Mouse (Mus musculus): ENCODE data around the gene Ccdc3. TPM values are rescaled to one million over a fixed set of nuclear protein-coding genes. Genes with fewer than 3 reads are reported as not detected.

Gene Ccdc3
- polyA plus RNA-seq, 1 experiment from 2014 or later, result 3.4 TPM

DNA sequence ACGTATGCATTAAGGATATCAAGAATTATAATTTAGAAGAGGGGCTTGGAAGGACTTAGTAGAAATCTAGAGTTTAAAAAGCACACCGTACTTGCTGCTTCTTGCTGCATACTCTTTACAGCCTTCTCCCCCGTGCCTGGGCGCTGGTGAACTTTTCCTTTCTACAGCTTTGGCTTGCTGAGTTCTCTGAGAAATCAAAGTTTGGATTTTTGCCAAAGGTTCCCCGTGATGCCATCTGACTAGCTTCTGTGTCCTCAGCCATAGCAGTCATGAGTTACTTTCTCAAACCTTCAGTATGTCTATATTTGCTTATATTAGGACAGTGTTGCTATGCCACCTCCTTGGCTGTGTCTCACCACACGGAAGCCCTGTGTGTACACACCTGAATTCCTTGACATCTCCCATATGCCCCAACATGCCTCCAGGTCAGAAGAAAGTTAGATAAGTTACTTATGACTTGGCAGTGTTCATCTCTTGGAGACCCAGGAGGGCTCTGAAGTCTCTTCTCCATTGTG is 57.2 kb downstream of the Ccdc3 start:
- Histone ChIP-seq H3K36me3 (ENCODE audit: control insufficient read depth, insufficient read depth) (no peaks in the 10 kb centered on the region), H3K4me2 (ENCODE audit: low read depth, low read length) (no peak overlapping the region), H3K4me3 (ENCODE audit: low read depth, low read length) (no peak overlapping the region), H3K4me1 (ENCODE audit: control insufficient read depth, low read depth, low read length) (no peaks in the 10 kb centered on the region), H3K27me3 (ENCODE audit: control insufficient read depth, insufficient read depth, low read depth, low read length) (no peaks in the 10 kb centered on the region), H3K9me3 (replicated peaks; ENCODE audit: control insufficient read depth, low read length) (no peaks in the 10 kb centered on the region), H3K27ac (ENCODE audit: low read length) (no peak overlapping the region), H3K9ac (ENCODE audit: low read depth, low read length) (no peak overlapping the region)
- no peak for ATAC-seq (ENCODE audit: low read depth)
- WGBS (ENCODE audit: insufficient replicate concordance), result 52% methylated on average over 6 of the region's 6 CpGs

GRCm38 (mm10) chr2:5197486-5197885 is 59.9 kb downstream of the Ccdc3 start:
- no peak for ATAC-seq (ENCODE audit: low read depth)
- no peaks in the 10 kb centered on the region for H3K4me1 ChIP-seq (ENCODE audit: control insufficient read depth, low read depth, low read length)
- H3K4me2 ChIP-seq (ENCODE audit: low read depth, low read length), result no peak overlapping the region
- WGBS (ENCODE audit: insufficient replicate concordance), result 71% methylated on average over 4 of the region's 4 CpGs
- H3K9me3 ChIP-seq (replicated peaks; ENCODE audit: control insufficient read depth, low read length), result no peaks in the 10 kb centered on the region
- no peak overlapping the region for H3K9ac ChIP-seq (ENCODE audit: low read depth, low read length)
- H3K27ac ChIP-seq (ENCODE audit: low read length), result no peak overlapping the region
- no peak overlapping the region for H3K4me3 ChIP-seq (ENCODE audit: low read depth, low read length)
- H3K36me3 ChIP-seq (ENCODE audit: control insufficient read depth, insufficient read depth), result no peaks in the 10 kb centered on the region
- no peaks in the 10 kb centered on the region for H3K27me3 ChIP-seq (ENCODE audit: control insufficient read depth, insufficient read depth, low read depth, low read length)

GRCm38 (mm10) chr2:5199289-5199688 is 61.7 kb downstream of the Ccdc3 start:
- no peak overlapping the region for H3K9ac ChIP-seq (ENCODE audit: low read depth, low read length)
- H3K4me2 ChIP-seq (ENCODE audit: low read depth, low read length), result no peak overlapping the region
- H3K4me1 ChIP-seq (ENCODE audit: control insufficient read depth, low read depth, low read length), result no peaks in the 10 kb centered on the region
- no peaks in the 10 kb centered on the region for H3K36me3 ChIP-seq (ENCODE audit: control insufficient read depth, insufficient read depth)
- H3K9me3 ChIP-seq (replicated peaks; ENCODE audit: control insufficient read depth, low read length), result no peaks in the 10 kb centered on the region
- 69% methylated on average over 17 of the region's 17 CpGs for WGBS (ENCODE audit: insufficient replicate concordance)
- H3K27me3 ChIP-seq (ENCODE audit: control insufficient read depth, insufficient read depth, low read depth, low read length), result no peaks in the 10 kb centered on the region
- no peak overlapping the region for H3K27ac ChIP-seq (ENCODE audit: low read length)
- no peak for ATAC-seq (ENCODE audit: low read depth)
- H3K4me3 ChIP-seq (ENCODE audit: low read depth, low read length), result no peak overlapping the region

DNA sequence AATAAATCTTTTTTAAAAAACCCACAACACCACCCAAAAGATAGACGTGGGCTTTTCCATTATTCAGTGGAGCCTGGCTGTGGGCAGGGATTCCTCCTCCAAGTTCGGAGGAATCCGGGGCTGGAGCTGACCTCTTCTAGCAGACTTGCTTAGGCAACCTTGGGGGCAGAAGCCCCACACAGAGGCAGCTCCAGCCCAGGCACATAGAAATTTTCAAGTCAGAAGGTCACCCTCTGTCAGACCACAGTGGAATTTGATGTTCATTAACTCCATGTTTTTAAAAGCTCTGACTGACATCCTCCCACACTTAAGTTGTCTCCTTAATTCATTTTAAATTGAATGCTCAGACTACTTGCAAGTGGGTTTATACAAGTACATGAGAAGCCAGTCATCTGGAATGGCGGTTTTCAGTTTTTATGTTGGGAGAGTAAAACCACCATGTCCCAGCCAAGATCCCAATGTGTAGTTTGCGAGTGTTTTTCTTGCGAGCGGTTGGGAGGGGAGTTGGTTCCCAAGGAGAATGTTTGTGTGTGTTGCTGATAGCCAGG is 63.3 kb downstream of the Ccdc3 start:
- no peak overlapping the region for H3K4me2 ChIP-seq (ENCODE audit: low read depth, low read length)
- H3K9me3 ChIP-seq (replicated peaks; ENCODE audit: control insufficient read depth, low read length), result no peaks in the 10 kb centered on the region
- H3K9ac ChIP-seq (ENCODE audit: low read depth, low read length), result no peak overlapping the region
- H3K36me3 ChIP-seq (ENCODE audit: control insufficient read depth, insufficient read depth), result no peaks in the 10 kb centered on the region
- no peaks in the 10 kb centered on the region for H3K27me3 ChIP-seq (ENCODE audit: control insufficient read depth, insufficient read depth, low read depth, low read length)
- H3K4me3 ChIP-seq (ENCODE audit: low read depth, low read length), result no peak overlapping the region
- ATAC-seq (ENCODE audit: low read depth), result no peak
- no peaks in the 10 kb centered on the region for H3K4me1 ChIP-seq (ENCODE audit: control insufficient read depth, low read depth, low read length)
- WGBS (ENCODE audit: insufficient replicate concordance), result 72% methylated on average over 7 of the region's 7 CpGs
- no peak overlapping the region for H3K27ac ChIP-seq (ENCODE audit: low read length)

DNA sequence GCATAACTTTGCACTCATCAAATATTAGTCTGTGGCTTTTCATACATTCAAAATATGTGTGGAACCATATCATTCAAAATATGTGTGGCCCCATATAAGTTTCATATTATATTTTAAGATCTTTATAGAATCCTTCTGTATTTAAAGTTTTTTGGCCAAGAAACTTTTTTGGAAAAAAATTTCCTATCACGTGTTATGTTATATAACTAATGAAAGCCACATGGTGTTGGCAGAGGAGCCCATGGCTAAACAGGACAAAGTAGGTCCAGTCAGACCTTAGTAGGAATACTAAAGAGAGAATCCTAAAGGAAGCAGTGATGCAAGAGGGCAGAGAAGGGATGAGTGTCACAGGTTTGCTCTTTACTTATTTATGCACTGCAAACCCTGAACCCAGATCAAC is 65.6 kb downstream of the Ccdc3 start:
- H3K27me3 ChIP-seq (ENCODE audit: control insufficient read depth, insufficient read depth, low read depth, low read length), result no peaks in the 10 kb centered on the region
- no peak overlapping the region for H3K4me2 ChIP-seq (ENCODE audit: low read depth, low read length)
- no peak overlapping the region for H3K4me3 ChIP-seq (ENCODE audit: low read depth, low read length)
- no peaks in the 10 kb centered on the region for H3K9me3 ChIP-seq (replicated peaks; ENCODE audit: control insufficient read depth, low read length)
- no peak overlapping the region for H3K9ac ChIP-seq (ENCODE audit: low read depth, low read length)
- no peaks in the 10 kb centered on the region for H3K36me3 ChIP-seq (ENCODE audit: control insufficient read depth, insufficient read depth)
- H3K27ac ChIP-seq (ENCODE audit: low read length), result no peak overlapping the region
- ATAC-seq (ENCODE audit: low read depth), result no peak
- WGBS (ENCODE audit: insufficient replicate concordance), result 57% methylated on average over 1 of the region's 1 CpGs
- no peaks in the 10 kb centered on the region for H3K4me1 ChIP-seq (ENCODE audit: control insufficient read depth, low read depth, low read length)

- Histone ChIP-seq H3K4me3 (ENCODE audit: low read depth, low read length) (no peak overlapping the region), H3K4me1 (ENCODE audit: control insufficient read depth, low read depth, low read length) (no peaks in the 10 kb centered on the region), H3K27ac (ENCODE audit: low read length) (no peak overlapping the region), H3K36me3 (ENCODE audit: control insufficient read depth, insufficient read depth) (no peaks in the 10 kb centered on the region), H3K27me3 (ENCODE audit: control insufficient read depth, insufficient read depth, low read depth, low read length) (no peaks in the 10 kb centered on the region), H3K4me2 (ENCODE audit: low read depth, low read length) (no peak overlapping the region), H3K9me3 (replicated peaks; ENCODE audit: control insufficient read depth, low read length) (no peaks in the 10 kb centered on the region), H3K9ac (ENCODE audit: low read depth, low read length) (no peak overlapping the region)
- WGBS (ENCODE audit: insufficient replicate concordance), result 48% methylated on average over 1 of the region's 1 CpGs
- no peak for ATAC-seq (ENCODE audit: low read depth)
Measured at GRCm38 (mm10) chr2:5204941-5205340, 67.4 kb downstream of the Ccdc3 start.

GRCm38 (mm10) chr2:5206651-5207050 is 69.1 kb downstream of the Ccdc3 start:
- ATAC-seq (ENCODE audit: low read depth), result no peak
- WGBS (ENCODE audit: insufficient replicate concordance), result 54% methylated on average over 3 of the region's 3 CpGs
- Histone ChIP-seq H3K9ac (ENCODE audit: low read depth, low read length) (no peak overlapping the region), H3K4me1 (ENCODE audit: control insufficient read depth, low read depth, low read length) (no peaks in the 10 kb centered on the region), H3K9me3 (replicated peaks; ENCODE audit: control insufficient read depth, low read length) (no peaks in the 10 kb centered on the region), H3K27ac (ENCODE audit: low read length) (no peak overlapping the region), H3K36me3 (ENCODE audit: control insufficient read depth, insufficient read depth) (no peaks in the 10 kb centered on the region), H3K4me2 (ENCODE audit: low read depth, low read length) (no peak overlapping the region), H3K4me3 (ENCODE audit: low read depth, low read length) (no peak overlapping the region), H3K27me3 (ENCODE audit: control insufficient read depth, insufficient read depth, low read depth, low read length) (no peaks in the 10 kb centered on the region)

- H3K27me3 ChIP-seq (ENCODE audit: control insufficient read depth, insufficient read depth, low read depth, low read length), result no peaks in the 10 kb centered on the region
- no peaks in the 10 kb centered on the region for H3K9me3 ChIP-seq (replicated peaks; ENCODE audit: control insufficient read depth, low read length)
- no peak overlapping the region for H3K9ac ChIP-seq (ENCODE audit: low read depth, low read length)
- no peaks in the 10 kb centered on the region for H3K36me3 ChIP-seq (ENCODE audit: control insufficient read depth, insufficient read depth)
- no peaks in the 10 kb centered on the region for H3K4me1 ChIP-seq (ENCODE audit: control insufficient read depth, low read depth, low read length)
- no peak overlapping the region for H3K27ac ChIP-seq (ENCODE audit: low read length)
- no peak for ATAC-seq (ENCODE audit: low read depth)
- WGBS (ENCODE audit: insufficient replicate concordance), result 37% methylated on average over 1 of the region's 1 CpGs
- no peak overlapping the region for H3K4me3 ChIP-seq (ENCODE audit: low read depth, low read length)
- H3K4me2 ChIP-seq (ENCODE audit: low read depth, low read length), result no peak overlapping the region
Measured at GRCm38 (mm10) chr2:5214581-5214980, 77.0 kb downstream of the Ccdc3 start.

GRCm38 (mm10) chr2:5215252-5215815 is 77.8 kb downstream of the Ccdc3 start:
- WGBS (ENCODE audit: insufficient replicate concordance), result 53% methylated on average over 9 of the region's 9 CpGs
- Histone ChIP-seq H3K27me3 (ENCODE audit: control insufficient read depth, insufficient read depth, low read depth, low read length) (no peaks in the 10 kb centered on the region), H3K36me3 (ENCODE audit: control insufficient read depth, insufficient read depth) (no peaks in the 10 kb centered on the region), H3K27ac (ENCODE audit: low read length) (no peak overlapping the region), H3K4me2 (ENCODE audit: low read depth, low read length) (no peak overlapping the region), H3K4me3 (ENCODE audit: low read depth, low read length) (no peak overlapping the region), H3K4me1 (ENCODE audit: control insufficient read depth, low read depth, low read length) (no peaks in the 10 kb centered on the region), H3K9ac (ENCODE audit: low read depth, low read length) (no peak overlapping the region), H3K9me3 (replicated peaks; ENCODE audit: control insufficient read depth, low read length) (no peaks in the 10 kb centered on the region)
- no peak for ATAC-seq (ENCODE audit: low read depth)

Data from liver, embryonic 16.5 days (tissue).